Mouse (Mus musculus) liver, adult 2 months (tissue): ENCODE measurements around the gene Prkcb. TPM values are rescaled to one million over a fixed set of nuclear protein-coding genes. Genes with fewer than 3 reads are reported as not detected.
A peak's percentile ranks its signal among the peaks of the same experiment; 100 is the strongest.

ENCODE experiments used
- DNase-seq: peaks from one replicate; pipeline ENCODE4 v3.0.0-alpha.2; 2011; ENCODE audit warnings: low read depth, low spot score; ENCODE audit errors: extremely low read depth
- H3K27ac ChIP-seq: fragments of 200-500 bp; replicated peaks from 2 replicates; pipeline ENCODE4 v1.5.1; 2012; ENCODE audit warnings: low read depth, mild to moderate bottlenecking, control low read depth, inconsistent platforms, low read length; ENCODE audit not compliant: insufficient read depth
- H3K27me3 ChIP-seq: fragments of 200-500 bp; 2 replicates; pipeline ENCODE4 v1.6.1; 2012; ENCODE audit warnings: mild to moderate bottlenecking, moderate library complexity, low read length, inconsistent platforms; ENCODE audit not compliant: control insufficient read depth, insufficient read depth
- H3K36me3 ChIP-seq: fragments of 200-500 bp; 2 replicates; pipeline ENCODE4 v1.6.1; 2012; ENCODE audit warnings: low read length, inconsistent platforms; ENCODE audit not compliant: control insufficient read depth, insufficient read depth
- H3K4me1 ChIP-seq: fragments of 200-500 bp; 2 replicates; pipeline ENCODE4 v1.6.1; 2011; ENCODE audit warnings: low read length; ENCODE audit not compliant: control insufficient read depth, insufficient read depth
- H3K4me3 ChIP-seq: fragments of 200-500 bp; 2 replicates; pipeline ENCODE4 v1.5.1; 2011; ENCODE audit warnings: low read depth, mild to moderate bottlenecking, control low read depth, low read length, moderate library complexity; ENCODE audit not compliant: insufficient read depth
- H3K79me2 ChIP-seq: fragments of 200-500 bp; 2 replicates; pipeline ENCODE4 v1.6.1; 2012; ENCODE audit warnings: inconsistent platforms, mild to moderate bottlenecking, low read length, moderate library complexity; ENCODE audit not compliant: control insufficient read depth, insufficient read depth
- H3K9ac ChIP-seq: fragments of 200-500 bp; 2 replicates; pipeline ENCODE4 v1.6.1; 2012; ENCODE audit warnings: low read depth, mild to moderate bottlenecking, control low read depth, inconsistent platforms, low read length
- CTCF ChIP-seq: fragments of 200-500 bp; IDR thresholded peaks from 2 replicates; pipeline ENCODE4 v1.5.1; 2011; ENCODE audit warnings: low read depth, low read length, control low read depth
- POLR2A ChIP-seq: fragments of 200-500 bp; IDR thresholded peaks from 2 replicates; pipeline ENCODE4 v1.6.1; 2011; ENCODE audit warnings: low read length, control low read depth; ENCODE audit not compliant: insufficient read depth; ENCODE audit errors: extremely low read depth
- WGBS: fragments of 180-500 bp; shearing (Covaris S2); methylation state at CpG from one replicate; pipeline ENCODE4 v1.1.7; 2018; 5-methylcytosine and 5-hydroxymethylcytosine counted together
- polyA plus RNA-seq: library from polyadenylated mRNA; depleted of rRNA; stranded (reverse); fragments of >200 nt; gene quantifications from 2 replicates; pipeline ENCODE4 v1.2.3, GENCODE M21; 2012
- total RNA-seq: library from RNA; depleted of rRNA; stranded (reverse); fragments of >200 nt; gene quantifications from 2 replicates; pipeline ENCODE4 v1.2.3, GENCODE M21; 2014

The Prkcb gene
- total and polyA plus RNA-seq, 2 experiments, result 2.5 to 3.7 TPM

GRCm38 (mm10) chr7:122309909-122310725 lies 21.6 kb downstream of the Prkcb start:
- Histone ChIP-seq H3K27ac (no peak overlapping the region), H3K4me3 (no peak overlapping the region)
- WGBS, result 72% methylated on average over 14 of the region's 14 CpGs

GRCm38 (mm10) chr7:122310726-122311018 lies 22.1 kb downstream of the Prkcb start:
- H3K4me1 ChIP-seq, result no peaks in the 10 kb centered on the region
- no peaks in the 10 kb centered on the region for H3K79me2 ChIP-seq
- no peaks in the 10 kb centered on the region for H3K36me3 ChIP-seq
- WGBS, result 67% methylated on average over 7 of the region's 7 CpGs
- H3K4me3 ChIP-seq, result no peak overlapping the region
- no peak for DNase-seq
- H3K27me3 ChIP-seq, result no peaks in the 10 kb centered on the region
- no peak overlapping the region for H3K9ac ChIP-seq
- H3K27ac ChIP-seq, result no peak overlapping the region
- TF ChIP-seq POLR2A, result no peak
- no peak for TF ChIP-seq CTCF

More at GRCm38 (mm10) chr7:122309909-122310725, 21.6 kb downstream of the Prkcb start:
- Histone ChIP-seq H3K27me3 (no peaks in the 10 kb centered on the region), H3K4me1 (no peaks in the 10 kb centered on the region), H3K36me3 (no peaks in the 10 kb centered on the region), H3K9ac (no peak overlapping the region), H3K79me2 (no peaks in the 10 kb centered on the region)
- peak; percentile 19 for DNase-seq
- TF ChIP-seq CTCF (no peak), POLR2A (no peak)

- no peaks in the 10 kb centered on the region for H3K79me2 ChIP-seq
- H3K4me1 ChIP-seq, result no peaks in the 10 kb centered on the region
- H3K36me3 ChIP-seq, result no peaks in the 10 kb centered on the region
- no peak for DNase-seq
- WGBS, result 88% methylated on average over 12 of the region's 12 CpGs
- no peaks in the 10 kb centered on the region for H3K27me3 ChIP-seq
- no peak for TF ChIP-seq POLR2A
- no peak for TF ChIP-seq CTCF
- H3K27ac ChIP-seq, result no peak overlapping the region
- no peak overlapping the region for H3K4me3 ChIP-seq
- H3K9ac ChIP-seq, result no peak overlapping the region
Measured at GRCm38 (mm10) chr7:122313690-122314477, 25.3 kb downstream of the Prkcb start.

- DNase-seq, result no peak
- H3K9ac ChIP-seq, result no peak overlapping the region
- no peak overlapping the region for H3K4me3 ChIP-seq
- TF ChIP-seq CTCF (no peak), POLR2A (no peak)
- H3K4me1 ChIP-seq, result no peaks in the 10 kb centered on the region
- WGBS, result 78% methylated on average over 8 of the region's 8 CpGs
- no peaks in the 10 kb centered on the region for H3K27me3 ChIP-seq
- H3K79me2 ChIP-seq, result no peaks in the 10 kb centered on the region
- no peaks in the 10 kb centered on the region for H3K36me3 ChIP-seq
- no peak overlapping the region for H3K27ac ChIP-seq
Measured at GRCm38 (mm10) chr7:122315720-122316331, 27.3 kb downstream of the Prkcb start.

- Histone ChIP-seq H3K4me1 (no peaks in the 10 kb centered on the region), H3K27ac (no peak overlapping the region), H3K79me2 (no peaks in the 10 kb centered on the region), H3K36me3 (no peaks in the 10 kb centered on the region), H3K27me3 (no peaks in the 10 kb centered on the region), H3K4me3 (no peak overlapping the region), H3K9ac (no peak overlapping the region)
- no peak for DNase-seq
- TF ChIP-seq CTCF (no peak), POLR2A (no peak)
- WGBS, result 70% methylated on average over 3 of the region's 3 CpGs
Measured at GRCm38 (mm10) chr7:122316681-122317080, 28.1 kb downstream of the Prkcb start.
